Mouse (Mus musculus) testis, adult 2 months (tissue): ENCODE data around the gene Nav3.

Experiments used
- CTCF ChIP-seq: fragments of 200-500 bp; IDR thresholded peaks from 2 replicates; pipeline ENCODE4 v1.5.1; 2012; ENCODE audit warnings: low read depth, mild to moderate bottlenecking, inconsistent platforms, low read length, moderate library complexity; ENCODE audit not compliant: control insufficient read depth, insufficient read depth, insufficient replicate concordance
- POLR2A ChIP-seq: fragments of 200-500 bp; IDR thresholded peaks from 2 replicates; pipeline ENCODE4 v1.6.1; 2012; ENCODE audit warnings: low read depth, mild to moderate bottlenecking, inconsistent platforms, low read length, moderate library complexity; ENCODE audit not compliant: control insufficient read depth

- TF ChIP-seq POLR2A (no peak), CTCF (no peak)
These were observed 456.1 kb downstream of the Nav3 start for GRCm38 (mm10) chr10:109999904-110000303.
